Mouse (Mus musculus) kidney, postnatal 0 days (tissue): ENCODE data around the gene Ssx2ip. TPM values are rescaled to one million over a fixed set of nuclear protein-coding genes. Genes with fewer than 3 reads are reported as not detected.

Source experiments
- ATAC-seq: fragments of 200-750 bp; cut with Nextera tagmentation; replicated peaks from 2 replicates; pipeline ENCODE4 v1.8.0; 2017; ENCODE audit warnings: low read depth, moderate number of reproducible peaks, moderate TSS enrichment, moderate library complexity; ENCODE audit not compliant: low FRiP score
- DNase-seq: peaks from one replicate; pipeline ENCODE4 v3.0.0-alpha.2; 2016; ENCODE audit warnings: low spot score
- H3K27ac ChIP-seq: fragments of 300-500 bp; sonication (generic); 2 replicates; pipeline ENCODE4 v1.5.1; 2014; ENCODE audit warnings: mild to moderate bottlenecking
- H3K27me3 ChIP-seq: fragments of 300-500 bp; sonication (generic); 2 replicates; pipeline ENCODE4 v1.6.1; 2014; ENCODE audit warnings: low read length, mixed read lengths; ENCODE audit not compliant: insufficient read depth
- H3K36me3 ChIP-seq: fragments of 300-500 bp; sonication (generic); 2 replicates; pipeline ENCODE4 v1.6.1; 2014; ENCODE audit warnings: low read length, mixed read lengths; ENCODE audit not compliant: insufficient read depth
- H3K4me1 ChIP-seq: fragments of 300-500 bp; sonication (generic); replicated peaks from 2 replicates; pipeline ENCODE4 v1.6.1; 2014; ENCODE audit warnings: antibody characterized with exemption, low read length, mixed read lengths; ENCODE audit not compliant: insufficient read depth
- H3K4me2 ChIP-seq: fragments of 300-500 bp; sonication (generic); 2 replicates; pipeline ENCODE4 v1.6.1; 2014; ENCODE audit warnings: mild to moderate bottlenecking, low read length, moderate library complexity, mixed read lengths
- H3K4me3 ChIP-seq: fragments of 300-500 bp; sonication (generic); replicated peaks from 2 replicates; pipeline ENCODE4 v1.5.1; 2014; ENCODE audit warnings: low read depth, low read length
- H3K9ac ChIP-seq: fragments of 300-500 bp; sonication (generic); 2 replicates; pipeline ENCODE4 v1.6.1; 2014; ENCODE audit warnings: low read depth, low read length
- H3K9me3 ChIP-seq: fragments of 300-500 bp; sonication (generic); replicated peaks from 2 replicates; pipeline ENCODE4 v1.6.1; 2016; ENCODE audit warnings: low read length, inconsistent platforms, mixed read lengths
- CTCF ChIP-seq: IDR thresholded peaks from 2 replicates; pipeline ENCODE4 v1.5.1; 2016; ENCODE audit warnings: antibody characterized with exemption, low read depth, mild to moderate bottlenecking, moderate library complexity
- WGBS: fragments of 180-500 bp; shearing (Covaris S2); extraction: QIAGEN DNeasy Blood & Tissue Kit; methylation state at CpG from one replicate; pipeline ENCODE4 v1.1.7; 2014; 5-methylcytosine and 5-hydroxymethylcytosine counted together
- polyA plus RNA-seq: library from polyadenylated mRNA; unstranded; fragments of >200 nt; fragmentation: Nextera tagmentation; extraction: Ambion mirVana; gene quantifications from 2 replicates; pipeline ENCODE4 v1.2.1, GENCODE M21; 2015

The Ssx2ip gene
- polyA plus RNA-seq, 1 experiment from 2014 or later: 20.0 TPM

DNA sequence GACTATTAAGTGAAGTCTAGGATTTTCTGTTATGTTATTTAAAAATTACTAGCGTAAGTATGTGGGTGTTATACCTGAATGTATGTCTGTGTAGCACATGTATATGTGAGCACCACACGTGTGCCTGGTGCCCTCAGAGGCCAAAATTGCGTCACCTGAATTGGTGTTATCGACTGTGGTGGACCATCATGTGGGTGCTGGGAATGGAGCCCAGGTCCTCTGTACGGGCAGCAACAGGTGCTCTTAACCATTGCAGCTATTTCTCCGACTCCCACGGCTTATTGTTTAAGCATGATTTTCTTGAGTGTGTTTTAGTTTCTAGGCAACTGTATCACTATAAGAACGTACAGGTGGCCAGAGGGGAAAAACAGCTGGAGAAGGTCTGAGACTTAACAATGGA is 31.7 kb downstream of the Ssx2ip start:
- Histone ChIP-seq H3K4me2 (no peak overlapping the region), H3K4me1 (no peaks in the 10 kb centered on the region), H3K4me3 (no peak overlapping the region), H3K9ac (no peak overlapping the region), H3K9me3 (no peaks in the 10 kb centered on the region), H3K27ac (no peak overlapping the region), H3K36me3 (peaks cover 25% of the 10 kb centered on the region; the same call in 1 of the 2 replicates), H3K27me3 (no peaks in the 10 kb centered on the region)
- TF ChIP-seq CTCF: no peak
- DNase-seq (no peak), ATAC-seq (no peak)
- 94% methylated on average over 8 of the region's 8 CpGs for WGBS

- Histone ChIP-seq H3K27me3 (no peaks in the 10 kb centered on the region), H3K4me1 (no peaks in the 10 kb centered on the region), H3K4me3 (no peak overlapping the region), H3K9me3 (no peaks in the 10 kb centered on the region), H3K36me3 (0 out of 2 replicates have a peak, but pooled peaks cover 18% of the 10 kb centered on the region), H3K9ac (no peak overlapping the region), H3K27ac (no peak overlapping the region), H3K4me2 (no peak overlapping the region)
- 95% methylated on average over 12 of the region's 12 CpGs for WGBS
- TF ChIP-seq CTCF: no peak
- ATAC-seq: no peak
- DNase-seq: no peak
These were observed 35.6 kb downstream of the Ssx2ip start for GRCm38 (mm10) chr3:146440011-146440410.

DNA sequence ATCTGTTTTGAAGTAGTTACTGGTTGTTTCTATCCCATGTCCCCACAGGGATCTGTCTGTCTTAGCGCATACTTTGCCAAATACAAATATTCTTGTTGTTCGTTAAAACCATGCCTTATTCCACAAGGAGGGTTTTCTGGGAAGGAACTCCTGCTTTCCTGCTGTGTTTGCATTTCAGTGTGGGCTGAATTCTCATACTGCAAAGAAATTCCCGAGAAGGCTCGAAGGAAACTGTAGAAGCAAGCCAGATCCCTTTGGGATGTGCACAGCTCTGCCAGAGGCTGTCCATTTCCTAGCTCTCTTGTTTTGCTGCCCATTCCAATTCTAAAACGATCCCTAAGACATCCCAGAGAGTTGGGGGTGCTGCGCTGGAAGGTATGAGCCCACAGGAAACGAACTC is 36.0 kb downstream of the Ssx2ip start:
- Histone ChIP-seq H3K4me1 (no peaks in the 10 kb centered on the region), H3K9me3 (no peaks in the 10 kb centered on the region), H3K36me3 (0 out of 2 replicates have a peak, but pooled peaks cover 18% of the 10 kb centered on the region), H3K9ac (no peak overlapping the region), H3K27me3 (no peaks in the 10 kb centered on the region), H3K4me3 (no peak overlapping the region), H3K27ac (no peak overlapping the region), H3K4me2 (no peak overlapping the region)
- no peak for TF ChIP-seq CTCF
- ATAC-seq: no peak
- no peak for DNase-seq
- 91% methylated on average over 7 of the region's 7 CpGs for WGBS

- no peaks in the 10 kb centered on the region for H3K27me3 ChIP-seq
- WGBS: 93% methylated on average over 7 of the region's 7 CpGs
- no peaks in the 10 kb centered on the region for H3K9me3 ChIP-seq
- H3K36me3 ChIP-seq: 0 out of 2 replicates have a peak, but pooled peaks cover 9% of the 10 kb centered on the region
- ATAC-seq (no peak), DNase-seq (no peak)
- TF ChIP-seq CTCF: no peak
- no peak overlapping the region for H3K4me3 ChIP-seq
- H3K4me1 ChIP-seq: no peaks in the 10 kb centered on the region
- no peak overlapping the region for H3K9ac ChIP-seq
- H3K4me2 ChIP-seq: no peak overlapping the region
- 0 out of 2 replicates have a peak overlapping the region, but pooled peaks have one; percentile 1 for H3K27ac ChIP-seq
These were observed 38.0 kb downstream of the Ssx2ip start for GRCm38 (mm10) chr3:146442484-146442883.

DNA sequence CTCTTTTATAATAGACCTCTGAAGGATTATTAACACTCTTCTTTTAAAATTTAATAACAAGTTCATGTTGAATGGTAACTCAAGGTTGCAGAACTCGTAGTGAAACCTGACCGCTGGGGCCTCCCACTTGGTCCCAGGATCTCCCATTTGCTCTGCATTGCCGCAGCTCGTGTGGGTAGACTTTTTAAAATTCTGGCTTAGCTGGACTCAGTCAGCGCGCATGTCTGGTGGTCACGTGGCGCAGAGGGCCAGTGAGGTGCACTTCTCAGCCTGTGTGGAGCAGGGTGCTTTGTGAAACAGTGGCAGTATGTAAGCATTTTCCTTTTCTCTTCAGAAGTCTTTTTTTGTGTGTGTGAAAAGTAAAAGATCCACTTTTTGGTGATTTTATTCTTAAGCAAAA is 38.5 kb downstream of the Ssx2ip start:
- 0 out of 2 replicates have a peak, but pooled peaks cover 7% of the 10 kb centered on the region for H3K36me3 ChIP-seq
- H3K27ac ChIP-seq: peak overlapping the region; percentile 31; the same call in 1 of the 2 replicates
- no peak overlapping the region for H3K4me2 ChIP-seq
- H3K27me3 ChIP-seq: no peaks in the 10 kb centered on the region
- no peak for TF ChIP-seq CTCF
- whole genome bisulfite sequencing: 83% methylated on average over 8 of the region's 8 CpGs
- ATAC-seq (0 out of 2 replicates have a peak, but pooled peaks have one; percentile 43), DNase-seq (no peak)
- H3K9me3 ChIP-seq: no peaks in the 10 kb centered on the region
- no peak overlapping the region for H3K4me3 ChIP-seq
- H3K4me1 ChIP-seq: no peaks in the 10 kb centered on the region
- H3K9ac ChIP-seq: no peak overlapping the region

GRCm38 (mm10) chr3:146443380-146443779 is 38.9 kb downstream of the Ssx2ip start:
- Histone ChIP-seq H3K4me3 (no peak overlapping the region), H3K36me3 (0 out of 2 replicates have a peak, but pooled peaks cover 3% of the 10 kb centered on the region), H3K4me1 (no peaks in the 10 kb centered on the region), H3K9me3 (no peaks in the 10 kb centered on the region), H3K4me2 (no peak overlapping the region), H3K27me3 (no peaks in the 10 kb centered on the region), H3K27ac (peak overlapping the region; percentile 60; the same call in 1 of the 2 replicates), H3K9ac (no peak overlapping the region)
- no peak for TF ChIP-seq CTCF
- whole genome bisulfite sequencing: 82% methylated on average over 7 of the region's 7 CpGs
- ATAC-seq: peak; percentile 87
- no peak for DNase-seq

GRCm38 (mm10) chr3:146444880-146445279 is 40.4 kb downstream of the Ssx2ip start:
- Histone ChIP-seq H3K4me2 (no peak overlapping the region), H3K36me3 (no peaks in the 10 kb centered on the region), H3K4me1 (peaks cover 8% of the 10 kb centered on the region; the same call in 1 of the 2 replicates), H3K27me3 (no peaks in the 10 kb centered on the region), H3K27ac (no peak overlapping the region), H3K4me3 (no peak overlapping the region), H3K9me3 (no peaks in the 10 kb centered on the region), H3K9ac (no peak overlapping the region)
- 91% methylated on average over 7 of the region's 7 CpGs for WGBS
- no peak for ATAC-seq
- no peak for DNase-seq
- no peak for TF ChIP-seq CTCF
